In genomic region chr9:79616040-79616439, GRCm38 (mm10) we compare ENCODE assay signal across 14 mouse cellular contexts.
"Had no signal": no experiment of that assay in that cellular context is flagged by ENCODE, and none has a peak within 500 bp of the region (broad histone marks: within the 10 kb centered on the region; RNA-seq: fewer than 3 reads in every experiment).

No protein-coding gene starts in this region.

- DNase-seq: kidney, postnatal 36 days; layer of hippocampus, adult 9-11 months; layer of hippocampus, postnatal 36 days; lung, embryonic 14.5 days; lung, postnatal 14 days; right cerebral cortex, adult 18-20 months; right cerebral cortex, postnatal 25 days; thymus, postnatal 4 days had no signal

- H3K9ac ChIP-seq: limb, embryonic 15.5 days; liver, embryonic 12.5 days; lung, embryonic 14.5 days; midbrain, embryonic 13.5 days; neural tube, embryonic 15.5 days had no signal

- H3K27me3 ChIP-seq: limb, embryonic 15.5 days; liver, embryonic 12.5 days; midbrain, embryonic 13.5 days; neural tube, embryonic 15.5 days had no signal

- H3K36me3 ChIP-seq: liver, embryonic 12.5 days; midbrain, embryonic 13.5 days; neural tube, embryonic 15.5 days had no signal

- H3K27ac ChIP-seq: kidney, postnatal 0 days; limb, embryonic 15.5 days; liver, embryonic 12.5 days; midbrain, embryonic 13.5 days; neural tube, embryonic 15.5 days had no signal

- H3K4me3 ChIP-seq: limb, embryonic 15.5 days; liver, embryonic 12.5 days; midbrain, embryonic 13.5 days; myocyte; neural tube, embryonic 15.5 days had no signal

- ATAC-seq: liver, embryonic 12.5 days; midbrain, embryonic 13.5 days had no signal

- H3K4me2 ChIP-seq: limb, embryonic 15.5 days; liver, embryonic 12.5 days; lung, embryonic 14.5 days; midbrain, embryonic 13.5 days; neural tube, embryonic 15.5 days had no signal

- H3K4me1 ChIP-seq: limb, embryonic 15.5 days; liver, embryonic 12.5 days; neural tube, embryonic 15.5 days had no signal

- H3K9me3 ChIP-seq: limb, embryonic 15.5 days; liver, embryonic 12.5 days; midbrain, embryonic 13.5 days; neural tube, embryonic 15.5 days had no signal
